Mouse (Mus musculus): ENCODE data around the gene Hydin. TPM values are rescaled to one million over a fixed set of nuclear protein-coding genes. Genes with fewer than 3 reads are reported as not detected.
"Not testable (repeated sequence)": the region's sequence is repeated elsewhere in the genome, so short reads cannot be mapped to it uniquely, and the experiment has no call there.

Gene Hydin
- polyA plus RNA-seq, 2 experiments from 2014 or later, result 0.01 TPM; not detected in 1

GRCm38 (mm10) chr8:110339447-110339846 lies 72.7 kb downstream of the Hydin start:
- ATAC-seq, result no peak

GRCm38 (mm10) chr8:110340090-110340703 lies 73.4 kb downstream of the Hydin start:
- ATAC-seq, result no peak

GRCm38 (mm10) chr8:110345697-110346394 lies 79.1 kb downstream of the Hydin start:
- ATAC-seq, result no peak

DNA sequence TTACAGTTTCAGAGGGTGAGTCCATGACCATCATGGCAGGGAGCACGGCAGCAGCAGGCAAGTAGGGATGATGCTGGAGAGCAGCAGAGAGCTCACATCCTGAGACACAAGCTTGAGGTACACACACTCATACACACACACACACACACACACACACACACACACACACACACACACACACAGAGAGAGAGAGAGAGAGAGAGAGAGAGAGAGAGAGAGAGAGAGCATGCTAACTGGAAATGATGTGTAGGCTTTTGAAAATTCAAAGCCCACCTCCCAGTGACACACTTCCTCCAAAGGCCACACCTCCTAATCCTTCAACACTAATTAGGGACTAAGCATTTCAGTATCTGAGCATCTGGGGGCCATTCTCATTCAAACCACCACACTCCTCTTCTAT lies 80.1 kb downstream of the Hydin start:
- no peak for ATAC-seq

GRCm38 (mm10) chr8:110350725-110351124 lies 83.9 kb downstream of the Hydin start:
- ATAC-seq, result no peak

DNA sequence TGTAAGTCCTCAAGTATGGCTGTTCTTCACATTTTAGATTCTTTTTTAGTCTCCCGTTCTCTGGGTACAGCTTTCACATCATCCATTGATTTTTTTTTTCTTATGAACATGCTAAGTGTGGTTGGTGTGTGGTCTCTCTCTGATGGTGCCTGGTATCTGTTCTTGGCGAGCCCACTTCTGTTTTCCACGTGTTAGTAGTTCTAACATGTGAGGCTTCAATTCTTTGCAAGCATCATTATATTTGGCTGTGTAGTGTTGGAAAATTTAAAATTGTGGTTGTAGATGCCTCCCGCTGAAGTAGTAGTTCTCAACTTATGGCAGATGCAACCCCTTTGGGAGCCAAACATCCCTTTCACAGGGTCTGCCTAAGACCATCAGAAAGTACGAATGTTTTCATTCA lies 85.1 kb downstream of the Hydin start:
- no peak for ATAC-seq

DNA sequence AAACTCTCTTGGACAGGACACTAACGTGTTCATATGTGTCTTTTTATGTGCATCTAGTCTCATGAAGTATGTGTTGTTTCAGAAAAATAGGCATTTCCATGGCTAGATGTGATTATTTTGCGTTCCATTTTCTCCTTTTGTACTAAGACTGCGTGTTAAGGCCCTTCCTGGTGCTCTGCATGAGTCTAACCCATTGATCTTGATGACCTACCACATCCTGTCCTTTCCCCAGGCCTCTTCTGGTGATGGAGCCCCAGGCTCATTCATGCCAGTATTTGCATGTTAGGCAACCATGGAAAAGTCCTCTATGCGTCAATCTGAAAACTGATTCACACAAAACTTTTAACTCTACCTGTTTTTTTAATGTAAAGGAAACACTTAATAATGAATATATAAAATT lies 96.2 kb downstream of the Hydin start:
- ATAC-seq, result no peak

DNA sequence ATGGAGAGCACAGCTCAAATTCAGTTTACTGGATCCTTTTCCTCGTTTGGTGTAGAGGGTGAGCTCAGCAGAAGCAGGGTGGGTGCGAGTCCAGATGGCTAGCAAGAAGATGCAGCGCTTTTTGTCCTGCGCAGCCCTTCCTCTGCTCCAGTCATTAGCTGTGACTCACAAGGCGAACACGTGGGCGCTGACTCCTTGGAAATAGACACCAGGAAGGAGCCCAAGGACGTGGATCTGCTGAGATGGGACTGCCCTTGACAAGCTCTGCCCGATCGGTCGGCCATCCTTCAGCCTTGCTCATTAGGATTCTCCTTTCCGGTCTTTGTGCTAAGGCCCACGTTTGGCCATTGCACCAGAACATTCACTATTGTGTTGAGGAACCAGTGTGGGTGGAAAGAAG lies 106.1 kb downstream of the Hydin start:
- ATAC-seq, result no peak

- ATAC-seq, result no peak
Measured at GRCm38 (mm10) chr8:110373695-110374094, 106.9 kb downstream of the Hydin start.

- ATAC-seq, result no peak
Measured at GRCm38 (mm10) chr8:110382751-110383150, 116.0 kb downstream of the Hydin start.

- ATAC-seq, result not testable (repeated sequence)
Measured at GRCm38 (mm10) chr8:110384632-110385031, 117.9 kb downstream of the Hydin start.

- ATAC-seq, result no peak
Measured at GRCm38 (mm10) chr8:110395656-110396055, 128.9 kb downstream of the Hydin start.

GRCm38 (mm10) chr8:110400536-110400935 lies 133.8 kb downstream of the Hydin start:
- ATAC-seq, result no peak

GRCm38 (mm10) chr8:110402311-110402710 lies 135.5 kb downstream of the Hydin start:
- ATAC-seq, result no peak

- ATAC-seq, result no peak
Measured at GRCm38 (mm10) chr8:110404516-110404915, 137.7 kb downstream of the Hydin start.

DNA sequence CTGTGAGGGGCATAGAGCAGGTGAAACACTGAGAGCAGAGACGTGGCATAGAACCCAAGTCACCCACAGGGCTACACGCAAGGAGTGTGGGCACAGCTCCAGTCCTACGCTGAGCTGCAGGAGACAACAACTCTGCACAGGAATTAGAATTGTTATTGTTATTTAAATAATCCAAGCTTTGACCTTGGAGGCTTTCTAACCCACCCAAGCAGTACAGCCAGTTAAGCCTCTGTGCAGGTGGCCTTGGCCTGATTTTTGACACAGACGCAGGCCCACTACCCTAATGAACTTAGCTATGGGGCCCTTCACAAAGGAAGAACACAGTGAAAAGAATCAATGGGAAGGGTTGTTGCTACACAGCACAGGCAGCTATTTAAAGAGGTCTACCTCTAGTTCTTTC lies 148.3 kb downstream of the Hydin start:
- no peak for ATAC-seq

DNA sequence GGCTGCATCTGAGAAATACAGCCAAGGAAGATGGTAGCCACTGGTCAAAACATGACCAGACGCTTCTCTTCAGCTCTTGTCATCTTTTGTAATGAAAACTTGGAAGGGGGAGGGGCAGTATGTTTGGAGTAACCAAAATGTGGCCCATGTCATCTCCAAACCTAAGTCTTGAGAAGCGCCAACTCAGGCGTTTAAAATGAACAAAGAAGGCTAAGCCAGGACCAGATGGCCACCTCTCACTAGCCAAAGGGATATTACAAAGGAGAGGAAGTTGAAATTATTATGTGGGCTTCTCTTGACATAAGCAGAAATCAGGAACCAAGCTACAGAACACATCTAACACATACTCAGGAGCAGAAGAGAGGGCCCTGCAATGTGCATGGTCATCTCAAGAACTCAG lies 150.2 kb downstream of the Hydin start:
- ATAC-seq, result no peak

DNA sequence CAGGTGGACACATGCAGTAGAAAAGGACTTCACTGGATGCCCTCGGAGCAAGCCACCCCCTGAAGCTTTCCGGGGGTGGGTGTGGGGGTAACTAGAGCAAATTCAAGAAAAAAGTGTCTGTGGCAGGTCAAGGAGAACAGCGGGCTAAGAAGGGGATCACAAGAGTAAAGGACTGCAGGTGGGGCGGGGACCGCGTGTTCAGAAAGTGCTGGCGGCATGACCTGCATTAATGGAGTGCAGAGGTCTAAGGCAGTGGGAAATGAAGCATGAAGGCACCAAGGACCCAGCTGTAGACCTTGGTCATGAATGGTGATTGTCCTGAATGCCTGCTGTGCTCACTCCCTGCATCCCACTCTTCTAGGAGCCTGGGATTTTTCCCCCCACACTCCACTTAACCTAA lies 151.0 kb downstream of the Hydin start:
- ATAC-seq, result no peak

- ATAC-seq, result no peak
Measured at GRCm38 (mm10) chr8:110419711-110420110, 152.9 kb downstream of the Hydin start.

- no peak for ATAC-seq
Measured at GRCm38 (mm10) chr8:110420221-110420620, 153.4 kb downstream of the Hydin start.

GRCm38 (mm10) chr8:110424146-110424545 lies 157.4 kb downstream of the Hydin start:
- ATAC-seq, result no peak

DNA sequence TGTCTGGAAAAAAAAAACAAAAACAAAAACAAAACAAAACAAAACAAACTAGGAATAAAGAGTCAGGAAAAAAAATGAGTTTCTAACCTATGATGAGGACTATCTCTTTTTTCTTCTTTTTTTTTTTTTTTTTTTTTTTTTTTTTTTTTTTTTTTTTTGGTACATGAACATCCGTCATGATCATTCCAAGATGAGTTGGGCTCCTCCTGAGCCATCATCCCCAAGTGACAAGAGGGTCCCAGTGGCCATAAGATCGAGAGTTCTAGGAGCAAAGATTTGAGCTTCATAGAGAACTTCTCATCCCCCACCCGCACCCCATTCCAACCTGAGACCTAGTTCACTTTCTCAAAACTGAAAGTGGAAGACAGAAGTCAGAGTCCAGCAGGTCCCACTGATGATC lies 164.6 kb downstream of the Hydin start:
- ATAC-seq, result no peak

DNA sequence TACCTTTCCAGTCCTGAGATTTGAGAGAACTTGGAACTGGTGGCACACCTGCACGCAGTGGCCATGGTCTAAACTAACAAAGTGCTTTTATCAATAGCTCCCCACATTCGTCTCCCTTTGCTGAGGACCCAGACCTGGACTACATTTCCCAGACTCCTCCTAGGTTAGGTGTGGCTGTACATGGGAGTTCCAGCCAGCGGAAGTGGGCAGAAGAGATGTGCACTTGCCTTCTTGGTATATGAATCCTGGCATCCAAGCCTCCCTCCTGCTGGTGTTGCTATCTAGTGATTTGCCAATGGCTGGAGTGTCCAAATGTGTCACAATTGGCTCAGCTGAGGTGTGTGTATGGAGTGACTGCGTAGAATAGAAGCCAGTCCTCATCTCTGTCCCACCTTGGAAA lies 173.8 kb downstream of the Hydin start:
- ATAC-seq, result no peak

DNA sequence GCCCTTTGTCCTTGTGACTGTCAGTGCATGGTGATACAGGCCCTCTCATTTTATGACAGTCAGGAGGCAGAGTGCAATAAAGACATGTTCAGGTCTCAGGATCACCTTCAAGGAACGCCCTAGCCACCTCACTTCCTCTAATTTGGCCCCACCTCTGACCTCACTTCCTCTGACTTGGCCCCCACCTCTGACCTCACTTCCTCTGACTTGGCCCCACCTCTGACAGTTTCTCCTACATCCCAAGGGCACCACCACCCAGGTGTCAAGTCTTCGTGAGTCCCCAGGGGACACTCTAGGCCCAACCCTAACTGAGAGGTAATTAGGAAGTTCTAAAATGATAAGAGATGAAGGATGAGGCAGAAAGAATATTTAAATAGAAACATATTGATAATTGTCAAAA lies 177.5 kb downstream of the Hydin start:
- ATAC-seq, result no peak

DNA sequence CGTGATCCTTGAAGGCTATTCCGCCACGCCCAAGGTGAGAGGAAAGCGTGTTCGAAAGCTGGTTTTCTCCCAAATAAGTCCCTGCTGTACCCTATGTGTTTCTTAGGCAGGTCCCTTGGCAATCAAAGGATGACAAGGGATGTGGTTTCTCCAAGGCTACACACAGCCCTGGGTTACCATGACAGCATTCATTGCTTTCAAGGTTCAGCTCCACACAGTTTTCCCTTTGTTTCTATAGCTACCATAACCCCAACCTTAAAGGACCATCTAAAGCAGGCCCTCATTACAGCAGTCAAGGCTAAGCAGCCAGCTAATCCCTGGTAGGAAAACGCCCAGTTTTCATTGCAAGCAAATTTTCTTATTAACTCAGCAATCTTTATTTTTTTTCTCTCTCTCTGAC lies 183.7 kb downstream of the Hydin start:
- ATAC-seq, result no peak

Data from CD4-positive, CD25-positive, alpha-beta regulatory T cell, adult 4 months (primary cell).